Mouse (Mus musculus) small intestine, adult 2 months (tissue): ENCODE data around the gene Kirrel3.

ENCODE experiments used
- CTCF ChIP-seq: fragments of 200-500 bp; IDR thresholded peaks from 2 replicates; pipeline ENCODE4 v1.5.1; 2012; ENCODE audit warnings: low read depth, mild to moderate bottlenecking, control low read depth, inconsistent platforms, low read length, moderate library complexity, mixed read lengths; ENCODE audit not compliant: insufficient replicate concordance, insufficient read length; ENCODE audit errors: extremely low read depth
- POLR2A ChIP-seq: fragments of 200-500 bp; IDR thresholded peaks from 2 replicates; pipeline ENCODE4 v1.6.1; 2012; ENCODE audit warnings: low read depth, mild to moderate bottlenecking, control low read depth, inconsistent platforms, low read length, moderate library complexity

GRCm38 (mm10) chr9:35016762-35017161 lies 531.1 kb downstream of the Kirrel3 start:
- TF ChIP-seq CTCF (peak; percentile 46; the same call in 1 of the 2 replicates), POLR2A (no peak)
